Mouse (Mus musculus): ENCODE data around the gene Npm3. TPM values are rescaled to one million over a fixed set of nuclear protein-coding genes. Genes with fewer than 3 reads are reported as not detected.

Gene Npm3
- 119 and 122 TPM in 2 replicates for polyA plus RNA-seq (2012; rRNA removed)

DNA sequence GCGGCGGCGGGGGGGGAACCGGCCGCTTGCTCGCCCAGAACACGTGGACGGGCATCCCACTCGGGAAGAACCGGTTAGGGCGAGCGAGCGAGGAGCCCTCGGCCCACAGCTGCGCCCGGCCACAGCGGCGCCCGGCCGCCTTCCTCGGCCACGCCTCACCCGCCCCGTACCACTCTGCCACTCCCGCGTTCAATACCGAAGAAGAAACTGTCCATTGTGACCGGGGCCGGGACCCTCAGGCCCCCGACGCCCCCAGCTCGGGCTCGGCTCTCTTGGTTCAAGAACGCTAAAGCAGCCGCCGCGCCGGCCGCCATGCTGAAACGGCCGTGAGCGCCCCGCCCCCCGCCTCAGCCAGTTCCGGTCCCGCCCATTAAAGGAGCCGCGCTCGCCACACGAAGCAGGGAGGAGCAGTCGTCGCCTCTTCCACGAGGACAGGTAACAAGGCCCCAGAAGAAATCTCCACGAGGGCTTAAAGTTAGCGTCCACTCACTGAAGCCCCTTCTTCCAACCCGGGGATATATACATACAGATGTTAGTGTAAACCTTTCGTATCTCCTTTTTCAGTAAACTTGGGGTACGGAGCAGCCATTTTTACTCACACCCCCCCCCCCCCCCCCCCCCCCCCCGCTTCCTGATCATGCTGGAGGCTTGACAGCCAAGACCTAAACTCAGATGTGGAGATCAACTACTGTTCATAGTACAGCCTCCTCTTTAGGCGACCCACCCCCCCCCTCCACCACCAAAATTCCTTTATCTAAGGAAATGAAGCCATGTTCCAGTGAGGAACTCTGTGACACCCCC, at the start of gene Npm3:
Gene Npm3, minus strand, starts transcription at position 349 of the 801 bp plus-strand sequence.

DNA sequence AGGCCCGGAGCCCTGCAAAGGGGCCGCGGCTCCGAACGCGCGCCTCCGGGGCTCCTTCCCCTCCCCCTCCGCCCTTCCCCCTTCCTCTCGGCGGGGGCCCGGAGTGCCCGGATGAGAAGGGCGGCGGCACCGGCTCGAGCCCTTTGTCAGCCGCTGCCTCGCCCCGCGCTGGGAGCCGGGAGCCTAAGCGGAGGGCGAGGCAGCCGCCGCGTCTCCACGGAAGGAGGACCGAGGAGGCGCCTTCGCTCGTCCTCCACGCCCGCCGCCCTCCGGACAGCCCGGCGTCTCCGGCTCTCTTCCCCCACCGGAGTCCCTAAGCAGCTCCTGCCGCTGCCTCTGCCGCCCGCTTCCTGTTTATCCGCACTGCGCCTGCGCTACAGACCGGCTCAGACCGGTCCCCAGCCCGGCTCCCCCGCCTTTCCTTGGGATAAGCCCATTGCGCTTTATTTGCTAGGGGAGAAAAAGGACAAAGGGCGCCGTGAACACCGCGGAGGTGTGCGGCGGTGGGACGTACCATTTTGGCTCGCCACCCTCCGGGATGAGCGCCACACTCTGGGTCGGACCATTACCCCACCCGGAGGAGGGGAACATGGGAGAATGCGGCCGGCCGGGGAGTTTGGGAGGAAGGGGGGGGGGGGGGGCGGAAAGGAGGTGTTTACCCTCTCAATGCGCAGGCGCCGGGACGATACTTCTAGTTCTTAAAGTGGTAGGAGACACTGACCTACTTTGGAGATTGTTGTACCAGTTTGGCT, 34.0 kb upstream of the Npm3 start, which contains the start of gene Mgea5:
Gene Mgea5, minus strand, starts transcription at position 657 of the 752 bp plus-strand sequence.

DNA sequence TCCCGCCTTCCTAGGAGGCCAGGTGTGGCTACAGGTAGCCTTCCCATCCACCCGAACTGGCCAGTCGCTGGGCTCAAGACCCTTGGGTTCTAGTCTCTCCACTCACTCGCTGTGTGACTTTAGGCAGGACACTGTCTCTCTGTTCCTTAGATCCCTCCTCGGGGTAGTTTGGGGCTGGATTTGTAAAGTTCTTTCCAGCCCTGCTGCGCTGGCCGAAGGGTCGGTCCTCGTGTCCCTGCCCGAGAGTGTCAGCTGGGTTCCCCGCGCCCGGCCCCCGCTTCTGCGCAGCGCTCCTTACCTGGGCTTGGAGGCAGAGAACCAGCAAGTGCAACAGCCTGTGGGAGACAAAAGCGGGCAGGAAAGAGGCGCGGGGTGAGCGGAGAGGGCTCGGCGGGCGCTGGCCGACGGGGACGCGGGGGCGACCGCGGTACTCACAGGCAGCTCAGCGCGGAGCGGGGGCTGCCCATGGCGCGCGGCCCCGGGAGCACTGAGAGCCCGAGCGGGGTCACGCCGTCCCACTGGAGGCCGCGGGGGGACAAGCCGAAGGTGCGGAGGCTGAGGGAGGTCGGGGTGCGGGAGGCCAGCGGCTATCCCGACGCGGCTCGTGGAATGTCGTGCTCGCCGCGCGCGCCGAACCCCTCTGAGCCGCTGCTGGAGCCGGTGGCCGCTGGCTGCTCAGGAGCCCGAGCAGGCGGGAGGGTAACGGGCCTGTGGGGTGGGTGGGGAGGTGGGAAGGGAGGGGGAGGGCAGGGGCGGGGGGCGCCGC, 7.0 kb downstream of the Npm3 start, which contains the start of gene Fgf8:
Gene Fgf8, minus strand, starts transcription at position 698 of the 766 bp plus-strand sequence.

Other genes with a start within 250 kb of the Npm3 start
- 14.6 and 15.0 TPM in 2 replicates for gene Poll, start 189.1 kb downstream of the Npm3 start, polyA plus RNA-seq (2012; rRNA removed)
- 25.1 and 36.2 TPM in 2 replicates for gene Gm17018, start 189.0 kb downstream of the Npm3 start, polyA plus RNA-seq (2012; rRNA removed)
- gene Fbxw4, start 89.3 kb downstream of the Npm3 start, polyA plus RNA-seq (2012; rRNA removed): 23.9 and 28.1 TPM in 2 replicates
- gene Fgf8, start 6.7 kb downstream of the Npm3 start, polyA plus RNA-seq (2012; rRNA removed): 7.9 and 8.5 TPM in 2 replicates
- gene Mgea5, start 34.2 kb upstream of the Npm3 start, polyA plus RNA-seq (2012; rRNA removed): 140 and 157 TPM in 2 replicates
- 1.1 and 1.7 TPM in 2 replicates for gene Kcnip2, start 66.5 kb upstream of the Npm3 start, polyA plus RNA-seq (2012; rRNA removed)
- gene Armh3, start 248.9 kb upstream of the Npm3 start, polyA plus RNA-seq (2012; rRNA removed): 9.4 and 13.5 TPM in 2 replicates